Mouse (Mus musculus) myocyte (in vitro differentiated cells): Measurements from ENCODE around the gene Noct. TPM values are rescaled to one million over a fixed set of nuclear protein-coding genes. Genes with fewer than 3 reads are reported as not detected.

ENCODE experiments used
- H3K27me3 ChIP-seq: one replicate; pipeline ENCODE4 v1.6.1; 2011; ENCODE audit not compliant: control insufficient read depth, insufficient read depth, insufficient read length
- H3K36me3 ChIP-seq: one replicate; pipeline ENCODE4 v1.6.1; 2011; ENCODE audit not compliant: control insufficient read depth, insufficient read depth
- H3K4me2 ChIP-seq: one replicate; pipeline ENCODE4 v1.6.1; 2011; ENCODE audit warnings: low read depth, control low read depth
- H3K4me3 ChIP-seq: one replicate; pipeline ENCODE4 v1.5.1; 2011; ENCODE audit warnings: mild to moderate bottlenecking, control low read depth, moderate library complexity
- H3K79me2 ChIP-seq: one replicate; pipeline ENCODE4 v1.6.1; 2011; ENCODE audit not compliant: control insufficient read depth, insufficient read depth
- H3ac ChIP-seq: one replicate; pipeline ENCODE4 v1.6.1; 2011; ENCODE audit not compliant: control insufficient read depth, insufficient read length
- CEBPB ChIP-seq: IDR thresholded peaks from 2 replicates; pipeline ENCODE4 v1.6.1; 2011; ENCODE audit warnings: mild to moderate bottlenecking, moderate library complexity; ENCODE audit not compliant: poor library complexity, insufficient read depth, severe bottlenecking
- E2F4 ChIP-seq: IDR thresholded peaks from one replicate; pipeline ENCODE4 v1.6.1; 2011; ENCODE audit warnings: mild to moderate bottlenecking, control low read depth, moderate library complexity; ENCODE audit not compliant: insufficient read depth
- MAX ChIP-seq: IDR thresholded peaks from one replicate; pipeline ENCODE4 v1.6.1; 2011; ENCODE audit warnings: low read depth, mild to moderate bottlenecking, control low read depth
- MYOD1 ChIP-seq, 3 experiments: IDR thresholded peaks; one replicate each; pipeline ENCODE4 v1.6.1; 2011; ENCODE audit warnings: control low read depth in 2 of 3, low read depth in 2 of 3, mild to moderate bottlenecking in 2 of 3, moderate library complexity in 1 of 3; ENCODE audit not compliant: insufficient read length in 2 of 3, control insufficient read depth in 1 of 3
- MYOG ChIP-seq, 3 experiments: IDR thresholded peaks; one replicate each; pipeline ENCODE4 v1.6.1; 2011; ENCODE audit warnings: control low read depth in 2 of 3, low read depth in 2 of 3, mild to moderate bottlenecking in 2 of 3; ENCODE audit not compliant: insufficient read length in 2 of 3, control insufficient read depth in 1 of 3, insufficient read depth in 1 of 3
- POLR2A ChIP-seq: IDR thresholded peaks from one replicate; pipeline ENCODE4 v1.6.1; 2011; ENCODE audit warnings: low read depth, mild to moderate bottlenecking, control low read depth, moderate library complexity; ENCODE audit not compliant: insufficient read length
- POLR2AphosphoS2 ChIP-seq: IDR thresholded peaks from one replicate; pipeline ENCODE4 v1.6.1; 2011; ENCODE audit warnings: low read depth, control low read depth; ENCODE audit not compliant: insufficient read length
- REST ChIP-seq: IDR thresholded peaks from one replicate; pipeline ENCODE4 v1.6.1; 2011; ENCODE audit warnings: mild to moderate bottlenecking, control low read depth, moderate library complexity; ENCODE audit not compliant: insufficient read depth, insufficient read length
- SRF ChIP-seq: IDR thresholded peaks from one replicate; pipeline ENCODE4 v1.6.1; 2011; ENCODE audit warnings: low read depth; ENCODE audit not compliant: control insufficient read depth, insufficient read length
- TCF12 ChIP-seq: IDR thresholded peaks from one replicate; pipeline ENCODE4 v1.6.1; 2011; ENCODE audit warnings: mild to moderate bottlenecking, control low read depth; ENCODE audit not compliant: poor library complexity, insufficient read depth, severe bottlenecking
- TCF3 ChIP-seq: IDR thresholded peaks from one replicate; pipeline ENCODE4 v1.6.1; 2011; ENCODE audit warnings: low read depth, control low read depth; ENCODE audit not compliant: insufficient read length
- USF1 ChIP-seq: IDR thresholded peaks from one replicate; pipeline ENCODE4 v1.6.1; 2011; ENCODE audit warnings: low read depth, mild to moderate bottlenecking, control low read depth, moderate library complexity
- polyA plus RNA-seq: library from polyadenylated mRNA; unstranded; fragments of >200 nt; fragmentation: generic; extraction: Trizol; gene quantifications from one replicate; pipeline ENCODE4 v1.2.1, GENCODE M21; 2012; ENCODE audit warnings: missing spikeins

The Noct gene
- polyA plus RNA-seq, 1 experiment: 7.2 TPM

DNA sequence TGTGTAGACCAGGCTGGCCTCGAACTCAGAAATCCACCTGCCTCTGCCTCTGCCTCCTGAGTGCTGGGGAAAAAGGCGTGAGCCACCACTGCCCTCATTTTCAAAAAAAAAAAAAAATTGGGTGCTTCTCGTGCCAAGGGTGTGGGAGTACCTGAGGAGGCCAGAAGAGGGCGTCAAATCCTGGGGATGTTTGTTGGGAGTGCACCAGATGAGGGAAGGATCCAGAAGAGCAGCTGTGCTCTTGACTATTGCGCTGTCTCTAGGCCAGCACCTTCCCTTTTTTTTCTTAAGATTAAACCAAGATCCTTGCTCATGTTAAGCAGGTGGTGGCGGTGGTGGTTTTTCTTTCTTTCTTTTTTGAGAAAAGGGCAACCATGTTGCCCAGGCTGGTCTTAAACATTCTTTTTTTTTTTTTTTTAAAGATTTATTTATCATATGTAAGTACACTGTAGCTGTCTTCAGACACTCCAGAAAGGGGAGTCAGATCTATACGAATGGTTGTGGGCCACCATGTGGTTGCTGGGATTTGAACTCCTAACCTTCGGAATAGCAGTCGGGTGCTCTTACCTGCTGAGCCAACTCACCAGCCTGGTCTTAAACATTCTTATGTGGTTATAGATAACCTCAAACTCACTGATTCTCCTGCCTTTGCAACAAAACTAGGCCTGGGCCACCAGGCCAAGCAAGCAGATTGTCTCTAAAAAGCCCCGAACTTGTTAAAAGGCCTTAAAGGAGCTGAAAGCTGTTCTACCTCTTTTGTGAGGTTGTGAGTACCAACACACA, 4.0 kb downstream of the Noct start:
- Histone ChIP-seq H3K4me2 (no peak overlapping the region), H3K36me3 (no peaks in the 10 kb centered on the region), H3ac (no peak overlapping the region), H3K4me3 (no peak overlapping the region), H3K79me2 (peaks cover 57% of the 10 kb centered on the region), H3K27me3 (no peaks in the 10 kb centered on the region)
- TF ChIP-seq MYOD1 (IDR thresholded peaks at IDR 0.05; ENCODE audit: control insufficient read depth in 1 of 3, insufficient read length in 2 of 3, low read depth in 2 of 3) (no peak), MYOG (IDR thresholded peaks at IDR 0.05; ENCODE audit: control insufficient read depth in 1 of 3, insufficient read depth in 1 of 3, insufficient read length in 2 of 3, low read depth in 2 of 3) (peak in 1 of 3 experiments; percentile 4), POLR2A (no peak)

DNA sequence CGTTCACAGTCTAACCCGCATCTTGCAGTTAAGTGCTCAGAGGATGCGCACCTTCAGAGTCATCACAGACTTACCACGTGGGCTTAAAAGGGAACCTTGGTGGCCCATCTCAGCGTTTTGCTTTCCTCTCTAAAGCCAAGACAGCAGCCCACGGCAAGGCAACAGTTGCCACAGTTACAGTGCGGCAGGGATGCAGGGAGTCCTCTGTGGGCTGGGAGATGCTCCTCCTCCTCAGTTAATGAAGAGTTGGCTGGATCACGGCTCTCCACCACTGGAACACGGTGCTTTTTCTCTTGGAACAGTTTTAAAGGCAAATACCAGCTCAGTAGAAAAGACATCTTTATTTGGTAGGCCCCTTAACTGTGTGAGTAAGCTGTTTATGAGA, 4.6 kb downstream of the Noct start:
- Histone ChIP-seq H3K4me2 (no peak overlapping the region), H3K36me3 (no peaks in the 10 kb centered on the region), H3K4me3 (no peak overlapping the region), H3ac (no peak overlapping the region), H3K79me2 (peaks cover 63% of the 10 kb centered on the region), H3K27me3 (no peaks in the 10 kb centered on the region)
- TF ChIP-seq REST (no peak), CEBPB (no peak), USF1 (no peak), TCF12 (no peak), TCF3 (no peak)

DNA sequence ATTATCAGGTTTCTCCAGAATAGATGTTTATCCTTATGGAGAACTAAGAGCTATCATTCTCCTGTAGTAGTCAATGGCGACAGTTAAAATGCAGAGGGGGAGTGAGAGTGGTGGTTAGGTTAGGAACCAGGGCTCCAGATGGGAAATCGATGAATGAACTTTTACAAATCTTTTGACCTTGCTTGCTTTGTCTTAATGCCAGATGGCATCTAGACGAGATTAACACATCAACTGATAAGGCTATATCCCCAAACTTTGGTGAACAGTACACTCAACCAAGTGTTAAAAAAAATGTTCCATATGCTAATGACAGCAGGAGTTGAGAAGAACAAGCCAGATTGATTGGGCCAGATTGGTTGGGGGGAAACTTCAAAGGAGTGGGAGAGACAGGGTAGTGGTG, 5.0 kb downstream of the Noct start:
- H3K4me3 ChIP-seq: no peak overlapping the region
- TF ChIP-seq REST (no peak), USF1 (no peak)
- H3K36me3 ChIP-seq: no peaks in the 10 kb centered on the region
- no peaks in the 10 kb centered on the region for H3K27me3 ChIP-seq
- H3K4me2 ChIP-seq: no peak overlapping the region
- H3ac ChIP-seq: no peak overlapping the region
- H3K79me2 ChIP-seq: peaks cover 65% of the 10 kb centered on the region

DNA sequence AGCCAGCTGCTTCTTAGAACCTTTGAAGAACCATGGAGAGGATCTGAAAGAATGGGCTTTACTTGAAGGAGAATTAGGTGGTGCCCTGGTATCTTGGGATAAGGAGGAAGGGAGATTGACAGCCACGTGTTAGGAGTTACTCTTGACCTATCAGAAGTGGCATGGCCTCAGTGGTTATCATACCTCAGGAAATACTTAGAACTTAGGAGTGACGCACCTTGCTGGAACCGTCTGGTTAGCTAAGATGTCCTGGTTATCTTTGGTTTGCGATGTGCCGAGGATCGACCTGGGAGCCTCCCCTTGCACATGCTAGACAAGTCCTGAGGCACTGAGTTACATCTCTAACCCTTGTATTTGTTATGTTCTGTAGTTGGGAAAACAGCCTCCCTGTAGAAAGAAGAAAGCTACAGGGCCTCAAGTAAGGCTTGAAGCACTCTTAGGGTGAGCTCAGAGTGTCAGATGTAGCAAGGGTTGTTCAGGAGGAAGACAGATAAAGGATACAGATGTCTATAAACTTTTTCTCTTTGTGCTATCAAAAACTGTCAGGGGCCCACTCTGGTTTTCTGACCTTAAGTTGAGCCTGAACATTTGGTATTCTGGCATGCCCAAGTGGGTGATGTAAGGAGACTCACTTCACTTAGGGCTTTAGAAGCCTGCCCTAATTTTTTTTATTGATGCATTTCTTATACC, 6.0 kb downstream of the Noct start:
- Histone ChIP-seq H3K79me2 (peaks cover 70% of the 10 kb centered on the region), H3ac (no peak overlapping the region), H3K27me3 (no peaks in the 10 kb centered on the region), H3K4me3 (no peak overlapping the region), H3K36me3 (no peaks in the 10 kb centered on the region), H3K4me2 (no peak overlapping the region)
- TF ChIP-seq MYOD1 (IDR thresholded peaks at IDR 0.05; ENCODE audit: control insufficient read depth in 1 of 3, insufficient read length in 2 of 3, low read depth in 2 of 3): no peak
- no peak for TF ChIP-seq USF1
- no peak for TF ChIP-seq SRF
- no peak for TF ChIP-seq MYOG (IDR thresholded peaks at IDR 0.05; ENCODE audit: control insufficient read depth in 1 of 3, insufficient read depth in 1 of 3, insufficient read length in 2 of 3, low read depth in 2 of 3)
- no peak for TF ChIP-seq CEBPB
- TF ChIP-seq POLR2AphosphoS2: no peak
- TF ChIP-seq MAX: no peak
- no peak for TF ChIP-seq E2F4
- TF ChIP-seq REST: no peak
- TF ChIP-seq POLR2A: no peak
- TF ChIP-seq TCF3: no peak
- no peak for TF ChIP-seq TCF12

DNA sequence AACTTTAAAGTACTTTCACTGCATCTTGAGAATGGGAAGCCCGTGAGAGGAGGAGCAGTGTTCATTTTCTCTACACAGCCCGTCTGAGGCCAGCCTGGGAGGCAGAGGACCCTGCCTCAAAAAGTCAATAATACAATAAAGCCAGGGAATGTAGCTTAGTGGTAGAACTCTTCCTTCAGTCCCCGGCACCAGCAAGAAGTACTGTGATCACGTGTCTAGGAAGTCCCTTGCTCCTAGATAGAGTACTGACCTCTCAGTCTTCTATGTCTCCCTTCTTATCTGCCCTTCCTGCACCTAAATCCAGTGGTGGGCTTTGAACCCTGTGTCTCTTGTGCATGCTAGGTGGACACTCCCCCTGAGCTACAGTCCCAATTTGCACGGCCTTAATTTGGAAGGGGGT, 6.6 kb downstream of the Noct start:
- Histone ChIP-seq H3K79me2 (peaks cover 65% of the 10 kb centered on the region), H3K36me3 (no peaks in the 10 kb centered on the region), H3K4me2 (no peak overlapping the region), H3ac (no peak overlapping the region), H3K27me3 (no peaks in the 10 kb centered on the region), H3K4me3 (no peak overlapping the region)
- TF ChIP-seq TCF3: no peak
- no peak for TF ChIP-seq CEBPB
- TF ChIP-seq SRF: no peak
- TF ChIP-seq E2F4: no peak
- no peak for TF ChIP-seq REST
- TF ChIP-seq USF1: no peak
- TF ChIP-seq POLR2AphosphoS2: no peak
- TF ChIP-seq MYOG (IDR thresholded peaks at IDR 0.05; ENCODE audit: control insufficient read depth in 1 of 3, insufficient read depth in 1 of 3, insufficient read length in 2 of 3, low read depth in 2 of 3): no peak
- no peak for TF ChIP-seq POLR2A
- no peak for TF ChIP-seq TCF12
